8 mouse cellular contexts compared by ENCODE assay signal in genomic region chr2:120731877-120732530, GRCm38 (mm10).
A peak's percentile ranks its signal among the peaks of the same experiment; 100 is the strongest.
DNase-seq lines count a peak whose midpoint lies in the region; ATAC-seq lines count a peak whose summit lies in the region.

No protein-coding gene starts in this region.

- H3K27ac ChIP-seq in heart, embryonic 15.5 days = peak overlapping the region; percentile 97
- peak overlapping the region; percentile 92 for H3K27ac ChIP-seq in forebrain, embryonic 15.5 days (replicated peaks)
- peak overlapping the region; percentile 92 for H3K27ac ChIP-seq in liver, embryonic 16.5 days (ENCODE audit: low read length)

- H3K4me3 ChIP-seq in heart, embryonic 15.5 days = peak overlapping the region; percentile 82
- peak overlapping the region; percentile 97 for H3K4me3 ChIP-seq in forebrain, embryonic 15.5 days
- peak overlapping the region; percentile 85 for H3K4me3 ChIP-seq in liver, embryonic 16.5 days (ENCODE audit: low read depth, low read length)

- peaks cover 31% of the 10 kb centered on the region for H3K4me1 ChIP-seq in heart, embryonic 15.5 days (replicated peaks)
- H3K4me1 ChIP-seq in forebrain, embryonic 15.5 days = peaks cover 35% of the 10 kb centered on the region
- peaks cover 29% of the 10 kb centered on the region for H3K4me1 ChIP-seq in liver, embryonic 16.5 days (ENCODE audit: control insufficient read depth, low read depth, low read length)

- DNase-seq in heart, adult 11 months = no peak
- DNase-seq in ES-CJ7 (ENCODE audit: low read depth, low spot score) = peak; percentile 16
- DNase-seq in gastrocnemius, adult 8-10 months (ENCODE audit: low spot score in 2 of 2) = no peak
- DNase-seq in frontal cortex, postnatal 36 days (ENCODE audit: low spot score in 2 of 2) = no peak
- DNase-seq in urinary bladder, adult 2 months (ENCODE audit: low spot score) = no peak

- H3K4me2 ChIP-seq in heart, embryonic 15.5 days = peak overlapping the region; percentile 83
- peak overlapping the region; percentile 81 for H3K4me2 ChIP-seq in forebrain, embryonic 15.5 days (replicated peaks)
- H3K4me2 ChIP-seq in liver, embryonic 16.5 days (ENCODE audit: low read depth, low read length) = peak overlapping the region; percentile 67

- H3K9me3 ChIP-seq in heart, embryonic 15.5 days (replicated peaks) = no peaks in the 10 kb centered on the region
- H3K9me3 ChIP-seq in forebrain, embryonic 15.5 days = no peaks in the 10 kb centered on the region
- no peaks in the 10 kb centered on the region for H3K9me3 ChIP-seq in liver, embryonic 16.5 days (replicated peaks; ENCODE audit: control insufficient read depth, low read length)

- 29% methylated on average over 7 of the region's 7 CpGs for WGBS in heart, embryonic 15.5 days
- WGBS in forebrain, embryonic 15.5 days = 38% methylated on average over 7 of the region's 7 CpGs
- 18% methylated on average over 7 of the region's 7 CpGs for WGBS in liver, embryonic 16.5 days (ENCODE audit: insufficient replicate concordance)

- ATAC-seq in heart, embryonic 15.5 days (replicated peaks; ENCODE audit: insufficient number of reproducible peaks, insufficient read depth, low FRiP score, low read depth) = no peak
- no peak for ATAC-seq in forebrain, embryonic 15.5 days (replicated peaks)
- peak; percentile 6; the same call in 1 of the 2 replicates for ATAC-seq in liver, embryonic 16.5 days (ENCODE audit: low read depth)

- H3K27me3 ChIP-seq in heart, embryonic 15.5 days = no peaks in the 10 kb centered on the region
- H3K27me3 ChIP-seq in forebrain, embryonic 15.5 days = no peaks in the 10 kb centered on the region
- H3K27me3 ChIP-seq in liver, embryonic 16.5 days (ENCODE audit: control insufficient read depth, insufficient read depth, low read depth, low read length) = no peaks in the 10 kb centered on the region

- peak overlapping the region; percentile 85 for H3K9ac ChIP-seq in heart, embryonic 15.5 days
- peak overlapping the region; percentile 90 for H3K9ac ChIP-seq in forebrain, embryonic 15.5 days (replicated peaks)
- peak overlapping the region; percentile 51 for H3K9ac ChIP-seq in liver, embryonic 16.5 days (ENCODE audit: low read depth, low read length)

- peaks cover 18% of the 10 kb centered on the region for H3K36me3 ChIP-seq in heart, embryonic 15.5 days
- peaks cover 7% of the 10 kb centered on the region; the same call in 1 of the 2 replicates for H3K36me3 ChIP-seq in forebrain, embryonic 15.5 days
- peaks cover 15% of the 10 kb centered on the region for H3K36me3 ChIP-seq in liver, embryonic 16.5 days (ENCODE audit: control insufficient read depth, insufficient read depth)
